Comparison of ENCODE assay signal across 9 mouse cellular contexts in genomic region chr7:139590302-139590701, GRCm38 (mm10). TPM values are rescaled to one million over a fixed set of nuclear protein-coding genes. Genes with fewer than 3 reads are reported as not detected.
DNase-seq lines count a peak whose midpoint lies in the region; ATAC-seq lines count a peak whose summit lies in the region.
"Had no signal": no experiment of that assay in that cellular context is flagged by ENCODE, and none has a peak within 500 bp of the region (broad histone marks: within the 10 kb centered on the region; RNA-seq: fewer than 3 reads in every experiment).

No protein-coding gene starts in this region.

- H3K4me1 ChIP-seq in embryonic facial prominence, embryonic 15.5 days, result peaks cover 2% of the 10 kb centered on the region; the same call in 1 of the 2 replicates
- H3K4me1 ChIP-seq in midbrain, embryonic 15.5 days, result no peaks in the 10 kb centered on the region

- H3K9ac ChIP-seq in embryonic facial prominence, embryonic 15.5 days, result no peak overlapping the region
- no peak overlapping the region for H3K9ac ChIP-seq in midbrain, embryonic 15.5 days

- no peak overlapping the region for H3K4me3 ChIP-seq in embryonic facial prominence, embryonic 15.5 days (replicated peaks)
- H3K4me3 ChIP-seq in midbrain, embryonic 15.5 days, result no peak overlapping the region

- H3K27ac ChIP-seq in embryonic facial prominence, embryonic 15.5 days (replicated peaks), result no peak overlapping the region
- H3K27ac ChIP-seq in midbrain, embryonic 15.5 days, result no peak overlapping the region

- ATAC-seq in cerebellum, adult (ENCODE audit: insufficient number of reproducible peaks, low FRiP score, low TSS enrichment), result 0 out of 2 replicates have a peak, but pooled peaks have one; percentile 49
- 0 out of 2 replicates have a peak, but pooled peaks have one; percentile 20 for ATAC-seq in embryonic facial prominence, embryonic 15.5 days (ENCODE audit: insufficient number of reproducible peaks, low FRiP score, low TSS enrichment, low read depth)
- 0 out of 2 replicates have a peak, but pooled peaks have one; percentile 39 for ATAC-seq in midbrain, embryonic 15.5 days (replicated peaks)
- no peak for ATAC-seq in monocyte, adult 5-6 weeks (replicated peaks; ENCODE audit: insufficient number of reproducible peaks, low FRiP score, low TSS enrichment, poor library complexity, severe bottlenecking)

- no peak for DNase-seq in cerebellum, adult 9-11 months
- peak; percentile 30 for DNase-seq in right cerebral cortex, postnatal 14 days
- no peak for DNase-seq in right cerebral cortex, postnatal 25 days
- peak; percentile 48 for DNase-seq in kidney, postnatal 14 days

- H3K4me2 ChIP-seq in embryonic facial prominence, embryonic 15.5 days (replicated peaks), result no peak overlapping the region
- no peak overlapping the region for H3K4me2 ChIP-seq in midbrain, embryonic 15.5 days

- H3K36me3 ChIP-seq in embryonic facial prominence, embryonic 15.5 days, result no peaks in the 10 kb centered on the region
- H3K36me3 ChIP-seq in midbrain, embryonic 15.5 days (replicated peaks), result no peaks in the 10 kb centered on the region

- no peaks in the 10 kb centered on the region for H3K9me3 ChIP-seq in embryonic facial prominence, embryonic 15.5 days (replicated peaks)
- no peaks in the 10 kb centered on the region for H3K9me3 ChIP-seq in midbrain, embryonic 15.5 days

- WGBS in embryonic facial prominence, embryonic 15.5 days, result 37% methylated on average over 3 of the region's 3 CpGs
- WGBS in midbrain, embryonic 15.5 days, result 37% methylated on average over 3 of the region's 3 CpGs

- H3K27me3 ChIP-seq in embryonic facial prominence, embryonic 15.5 days, result peaks cover 52% of the 10 kb centered on the region
- peaks cover 52% of the 10 kb centered on the region for H3K27me3 ChIP-seq in midbrain, embryonic 15.5 days (replicated peaks)

RNA-seq across cellular contexts. Expression of gene Nkx6-2, which starts 7.7 kb away (rescaled TPM):
- polyA plus RNA-seq in embryonic facial prominence, embryonic 15.5 days (2015; fragmentation: Nextera tagmentation; extraction: Ambion mirVana), result not detected in 2 replicates
- polyA plus RNA-seq in midbrain, embryonic 15.5 days (2015; fragmentation: Nextera tagmentation; extraction: Ambion mirVana), result 3.9 and 7.2 TPM in 2 replicates
- total RNA-seq in monocyte, adult 5-6 weeks (2017), result not detected in 3 replicates
- total RNA-seq: heart, postnatal 36 days had no signal

Comparison
In these comparisons a context has a peak if more than half of its experiments do, and no peak if none do; other contexts are left out.
1. DNase-seq: peak in right cerebral cortex, postnatal 14 days (single experiment) and kidney, postnatal 14 days (single experiment); none in cerebellum, adult 9-11 months (single experiment) and right cerebral cortex, postnatal 25 days (single experiment).